Mouse (Mus musculus) small intestine, adult 2 months (tissue): ENCODE data around the gene Cp. TPM values are rescaled to one million over a fixed set of nuclear protein-coding genes. Genes with fewer than 3 reads are reported as not detected.
"Not testable (repeated sequence)": the region's sequence is repeated elsewhere in the genome, so short reads cannot be mapped to it uniquely, and the experiment has no call there.

Experiments
- H3K27ac ChIP-seq: fragments of 200-500 bp; 2 replicates; pipeline ENCODE4 v1.5.1; 2012; ENCODE audit warnings: low read depth, low read length, control low read depth, inconsistent platforms; ENCODE audit not compliant: insufficient read depth
- H3K27me3 ChIP-seq: fragments of 200-500 bp; 2 replicates; pipeline ENCODE4 v1.6.1; 2012; ENCODE audit warnings: mild to moderate bottlenecking, moderate library complexity, low read length, inconsistent platforms; ENCODE audit not compliant: control insufficient read depth, insufficient read depth
- H3K36me3 ChIP-seq: fragments of 200-500 bp; 2 replicates; pipeline ENCODE4 v1.6.1; 2012; ENCODE audit warnings: mild to moderate bottlenecking, low read length, control low read depth, inconsistent platforms; ENCODE audit not compliant: control insufficient read depth, insufficient read depth
- H3K4me1 ChIP-seq: fragments of 200-500 bp; 2 replicates; pipeline ENCODE4 v1.6.1; 2012; ENCODE audit warnings: low read length, inconsistent platforms, mixed read lengths; ENCODE audit not compliant: control insufficient read depth, insufficient read depth, insufficient read length
- H3K4me3 ChIP-seq: fragments of 200-500 bp; 2 replicates; pipeline ENCODE4 v1.5.1; 2012; ENCODE audit warnings: low read depth, mild to moderate bottlenecking, control low read depth, inconsistent platforms, low read length, moderate library complexity
- CTCF ChIP-seq: fragments of 200-500 bp; IDR thresholded peaks from 2 replicates; pipeline ENCODE4 v1.5.1; 2012; ENCODE audit warnings: low read depth, mild to moderate bottlenecking, control low read depth, inconsistent platforms, low read length, moderate library complexity, mixed read lengths; ENCODE audit not compliant: insufficient replicate concordance, insufficient read length; ENCODE audit errors: extremely low read depth
- POLR2A ChIP-seq: fragments of 200-500 bp; IDR thresholded peaks from 2 replicates; pipeline ENCODE4 v1.6.1; 2012; ENCODE audit warnings: low read depth, mild to moderate bottlenecking, control low read depth, inconsistent platforms, low read length, moderate library complexity
- WGBS: fragments of 180-500 bp; shearing (Covaris S2); methylation state at CpG from one replicate; pipeline ENCODE4 v1.1.7; 2018; 5-methylcytosine and 5-hydroxymethylcytosine counted together
- polyA plus RNA-seq: library from polyadenylated mRNA; depleted of rRNA; stranded (reverse); fragments of >200 nt; gene quantifications from 2 replicates; pipeline ENCODE4 v1.2.3, GENCODE M21; 2012; rRNA removed

Gene Cp
- polyA plus RNA-seq, 1 experiment: 1.0 TPM

DNA sequence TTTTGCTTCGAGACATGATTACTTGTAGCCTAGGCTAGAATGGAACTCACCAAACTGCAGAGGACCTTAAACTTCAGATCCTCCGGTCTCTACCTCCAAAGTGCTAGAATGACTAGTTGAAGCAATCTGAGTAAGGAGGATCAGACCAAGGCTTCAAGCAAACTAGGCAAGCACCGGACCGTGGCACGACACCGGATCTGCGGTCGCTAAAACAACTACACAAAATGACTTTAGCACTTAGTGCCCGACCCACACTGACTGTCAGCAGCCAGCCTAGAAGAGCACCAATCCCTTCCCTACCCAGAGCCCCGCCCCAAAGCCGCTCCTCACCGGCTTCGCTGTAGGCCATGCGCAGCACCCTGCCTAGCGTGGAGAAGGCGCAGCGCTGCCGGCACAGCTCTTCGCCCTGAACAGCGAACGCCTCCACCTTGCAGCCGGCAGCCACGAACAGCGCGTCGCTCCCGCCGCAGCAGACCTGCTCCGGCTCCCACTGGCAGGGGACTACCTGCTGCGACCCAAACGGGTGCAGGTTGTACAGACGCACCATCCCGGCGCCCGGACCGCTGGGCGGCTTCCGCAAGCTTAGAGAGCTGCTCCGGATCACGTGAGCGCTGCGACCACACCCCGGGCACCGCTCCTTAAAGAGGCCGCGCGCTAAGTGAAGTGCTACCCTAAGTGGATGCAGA, 78.0 kb downstream of the Cp start, which contains the start of gene Hps3:
Hps3 (minus strand) TSS at position 597 of the 686 bp plus-strand sequence.
- 1% methylated on average over 47 of the region's 47 CpGs for WGBS
- peak within 1 kb of the TSS; percentile 94 for H3K4me3 ChIP-seq
- H3K27ac ChIP-seq: peak within 1 kb of the TSS; percentile 66
- H3K27me3 ChIP-seq: no peaks in the 10 kb centered on the region
- TF ChIP-seq POLR2A (peak; percentile 50), CTCF (no peak)
- peaks cover 5% of the 10 kb centered on the region; the same call in 1 of the 2 replicates for H3K4me1 ChIP-seq
- H3K36me3 ChIP-seq: no peaks in the 10 kb centered on the region

DNA sequence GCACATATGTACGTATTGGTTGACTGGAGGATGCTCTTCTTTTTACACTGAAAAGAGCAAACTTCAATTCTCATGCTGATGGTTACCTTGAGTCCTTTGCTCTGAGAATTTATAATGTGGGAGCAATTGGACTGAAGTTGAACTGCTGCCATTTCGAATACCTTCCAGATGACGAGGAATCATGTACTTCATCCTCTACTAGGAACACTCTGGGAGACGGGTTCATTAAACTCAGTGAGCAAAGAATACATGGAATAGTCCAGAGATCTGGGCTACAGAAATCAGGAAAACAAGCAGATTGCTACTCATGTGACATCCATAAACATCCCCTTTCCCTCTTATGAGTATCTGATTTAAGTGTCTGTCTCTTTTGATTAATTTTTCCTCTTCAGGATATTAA, 79.2 kb downstream of the Cp start:
- 91% methylated on average over 4 of the region's 4 CpGs for WGBS
- peaks cover 5% of the 10 kb centered on the region; the same call in 1 of the 2 replicates for H3K4me1 ChIP-seq
- H3K27ac ChIP-seq: no peak overlapping the region
- no peak overlapping the region for H3K4me3 ChIP-seq
- no peak for TF ChIP-seq POLR2A
- no peak for TF ChIP-seq CTCF
- no peaks in the 10 kb centered on the region for H3K36me3 ChIP-seq
- no peaks in the 10 kb centered on the region for H3K27me3 ChIP-seq

DNA sequence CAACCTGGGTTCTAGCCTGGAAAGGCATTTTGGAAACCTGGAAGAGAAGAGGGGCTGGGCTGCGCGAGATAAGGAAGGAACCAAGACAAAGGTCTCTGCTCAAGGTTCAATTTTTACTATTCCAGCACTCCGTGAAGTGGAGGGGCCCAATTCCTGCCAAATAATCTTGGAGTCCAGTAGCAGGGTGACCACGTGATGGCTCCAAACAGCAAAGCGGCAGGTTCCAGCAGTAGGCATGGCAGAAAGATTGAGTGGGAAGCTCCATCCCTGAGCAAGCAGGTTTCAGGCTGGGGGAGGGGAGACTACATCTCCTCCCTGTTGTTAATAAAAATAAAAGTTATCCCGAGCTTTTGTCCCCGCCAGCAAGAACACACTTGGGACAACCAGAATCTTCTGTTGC, 84.6 kb downstream of the Cp start:
- H3K27me3 ChIP-seq, H3K4me3 ChIP-seq, H3K36me3 ChIP-seq, H3K27ac ChIP-seq, H3K4me1 ChIP-seq: not testable (repeated sequence)
- 88% methylated on average over 7 of the region's 7 CpGs for WGBS

DNA sequence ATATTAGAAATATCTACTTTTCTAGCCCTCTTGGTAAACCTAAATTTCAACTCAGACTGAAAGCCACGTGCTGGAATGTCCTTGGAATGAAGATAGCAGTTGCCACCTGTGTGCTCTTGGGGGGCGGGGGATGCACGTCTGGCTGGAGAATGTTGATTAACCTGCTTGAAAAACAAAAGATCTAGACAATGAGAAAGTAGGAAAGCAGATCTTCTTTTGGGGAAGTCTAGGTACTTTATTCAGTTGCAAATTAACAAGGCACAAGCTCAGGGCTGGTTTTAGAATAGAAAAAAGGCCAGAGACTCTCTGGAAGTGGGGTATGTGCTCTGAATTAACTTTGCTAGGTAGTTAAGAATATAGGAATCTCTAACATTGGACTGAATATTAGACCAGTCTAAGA, 87.9 kb downstream of the Cp start:
- H3K4me1 ChIP-seq, H3K27me3 ChIP-seq, H3K36me3 ChIP-seq, H3K4me3 ChIP-seq, H3K27ac ChIP-seq: not testable (repeated sequence)
- WGBS: 52% methylated on average over 3 of the region's 3 CpGs

DNA sequence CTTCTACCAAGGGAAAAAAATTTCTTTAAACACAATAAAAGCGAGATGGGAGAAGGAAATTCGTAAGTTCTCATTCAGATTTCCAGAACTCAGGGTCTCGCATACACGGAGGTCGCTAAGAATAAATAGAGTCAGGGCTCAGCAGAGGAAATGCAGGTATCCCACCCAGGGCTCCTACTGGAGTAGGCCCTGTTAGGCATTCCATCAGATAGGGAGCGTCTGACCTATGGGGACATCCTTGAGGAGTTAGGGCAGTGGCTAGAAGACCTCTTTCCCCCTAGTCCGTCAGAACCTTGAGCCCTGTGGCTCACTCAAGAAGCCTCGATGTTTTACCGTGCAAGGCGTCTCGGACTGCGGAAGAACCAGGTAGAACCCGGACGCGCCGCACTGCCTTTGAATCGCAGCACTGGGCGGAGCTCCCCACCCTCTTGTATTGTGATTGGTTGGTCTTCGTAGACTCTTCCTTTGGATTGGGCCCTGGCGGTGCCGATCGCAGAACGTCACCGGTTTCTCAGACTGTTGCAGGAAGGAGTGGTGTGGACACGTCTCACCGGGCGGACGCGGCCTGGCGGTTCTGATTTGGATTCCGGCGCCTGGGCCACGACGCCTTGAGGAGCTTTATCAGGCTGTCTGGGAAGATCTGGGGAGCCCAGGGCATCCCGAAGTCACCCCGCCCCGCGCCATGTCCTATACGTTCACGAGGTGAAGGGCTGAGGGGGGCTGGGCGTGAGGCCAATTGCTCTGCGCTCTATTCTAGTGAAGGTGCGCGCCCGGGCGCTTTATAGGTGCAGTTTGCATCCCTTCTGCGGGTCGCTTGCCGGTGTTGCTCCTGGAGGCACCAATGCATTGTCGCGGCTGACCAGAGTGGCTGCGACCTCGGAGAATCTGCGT, 100.7 kb downstream of the Cp start, which contains the start of gene Hltf:
Hltf (plus strand) TSS at position 506 of the 891 bp plus-strand sequence.
- peak within 1 kb of the TSS; percentile 89 for H3K4me3 ChIP-seq
- no peak for TF ChIP-seq CTCF
- TF ChIP-seq POLR2A: peak; percentile 62; the same call in 1 of the 2 replicates

DNA sequence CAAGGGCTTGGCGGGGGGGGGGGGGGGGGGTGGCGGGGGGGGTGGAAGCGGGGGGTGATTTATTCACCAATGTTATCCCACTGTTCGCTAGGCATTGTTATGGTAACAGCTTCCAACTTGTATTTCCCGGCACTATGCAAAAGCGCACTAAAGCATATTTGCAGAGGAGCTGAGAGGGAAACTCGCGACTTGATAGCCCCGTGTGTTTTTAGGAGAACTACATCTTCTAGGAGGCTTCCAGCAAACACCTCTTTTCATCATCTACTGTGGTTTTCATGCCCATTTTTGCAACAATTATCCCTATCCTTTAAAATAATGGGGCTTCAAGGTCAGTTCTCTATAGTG, 101.3 kb downstream of the Cp start:
- no peak for TF ChIP-seq POLR2A
- TF ChIP-seq CTCF: no peak
- Histone ChIP-seq H3K4me1 (no peaks in the 10 kb centered on the region), H3K36me3 (peaks cover 7% of the 10 kb centered on the region), H3K27me3 (no peaks in the 10 kb centered on the region), H3K27ac (no peak overlapping the region), H3K4me3 (peak overlapping the region; percentile 89)
- WGBS: 2% methylated on average over 8 of the region's 9 CpGs

More for the DNA sequence above, 100.7 kb downstream of the Cp start, which contains the start of gene Hltf:
- H3K27ac ChIP-seq: peak within 1 kb of the TSS; percentile 73
- WGBS: 1% methylated on average over 47 of the region's 54 CpGs
- no peaks in the 10 kb centered on the region for H3K4me1 ChIP-seq
- H3K27me3 ChIP-seq: no peaks in the 10 kb centered on the region
- H3K36me3 ChIP-seq: peaks cover 3% of the 10 kb centered on the region

Other genes starting within 250 kb of the Cp start
- 19.6 and 25.3 TPM in 2 replicates for gene Hps3, start 78.3 kb downstream of the Cp start, polyA plus RNA-seq
- gene Hltf, start 100.8 kb downstream of the Cp start, polyA plus RNA-seq: 0.75 and 1.4 TPM in 2 replicates
- gene Gyg, start 198.3 kb downstream of the Cp start, polyA plus RNA-seq: 3.3 and 4.3 TPM in 2 replicates